Mouse (Mus musculus): Measurements from ENCODE around the gene Ankrd65.
"Not testable (repeated sequence)": the region's sequence is repeated elsewhere in the genome, so short reads cannot be mapped to it uniquely, and the experiment has no call there.

Gene Ankrd65

DNA sequence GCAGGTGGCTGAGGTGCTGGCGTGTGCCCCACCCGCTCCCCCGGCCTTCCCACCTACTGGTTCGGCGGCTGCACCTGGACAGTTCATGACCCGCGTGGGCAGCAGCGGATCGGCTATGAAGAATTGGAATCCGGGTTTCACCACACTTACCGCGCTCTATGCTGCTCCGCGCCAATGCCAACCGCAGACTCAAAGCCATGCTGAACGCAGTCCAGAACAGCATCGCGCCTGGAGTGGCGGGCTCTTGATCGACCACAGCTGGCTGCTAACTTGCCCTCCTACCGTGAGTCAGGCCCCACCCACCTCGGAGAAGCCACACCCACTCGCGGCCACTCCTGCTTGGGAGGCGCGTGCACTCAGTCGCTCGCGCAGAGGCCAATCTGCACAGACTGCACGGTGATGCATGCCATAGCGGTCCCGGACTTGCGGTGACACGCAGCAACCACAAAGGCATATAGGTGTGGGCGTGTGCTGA, 15.9 kb upstream of the Ankrd65 start, which contains the start of gene Vwa1:
Vwa1 (minus strand) TSS at position 419 of the 475 bp plus-strand sequence.
- in situ Hi-C loops (cut with MboI; ENCODE audit: unreplicated experiment in 2 of 2): loop anchor here (10.0 kb wide), 2 partner anchors 130 to 450 kb away; partner anchors contain the start of gene Gm10563 (in 1 of the 2)

DNA sequence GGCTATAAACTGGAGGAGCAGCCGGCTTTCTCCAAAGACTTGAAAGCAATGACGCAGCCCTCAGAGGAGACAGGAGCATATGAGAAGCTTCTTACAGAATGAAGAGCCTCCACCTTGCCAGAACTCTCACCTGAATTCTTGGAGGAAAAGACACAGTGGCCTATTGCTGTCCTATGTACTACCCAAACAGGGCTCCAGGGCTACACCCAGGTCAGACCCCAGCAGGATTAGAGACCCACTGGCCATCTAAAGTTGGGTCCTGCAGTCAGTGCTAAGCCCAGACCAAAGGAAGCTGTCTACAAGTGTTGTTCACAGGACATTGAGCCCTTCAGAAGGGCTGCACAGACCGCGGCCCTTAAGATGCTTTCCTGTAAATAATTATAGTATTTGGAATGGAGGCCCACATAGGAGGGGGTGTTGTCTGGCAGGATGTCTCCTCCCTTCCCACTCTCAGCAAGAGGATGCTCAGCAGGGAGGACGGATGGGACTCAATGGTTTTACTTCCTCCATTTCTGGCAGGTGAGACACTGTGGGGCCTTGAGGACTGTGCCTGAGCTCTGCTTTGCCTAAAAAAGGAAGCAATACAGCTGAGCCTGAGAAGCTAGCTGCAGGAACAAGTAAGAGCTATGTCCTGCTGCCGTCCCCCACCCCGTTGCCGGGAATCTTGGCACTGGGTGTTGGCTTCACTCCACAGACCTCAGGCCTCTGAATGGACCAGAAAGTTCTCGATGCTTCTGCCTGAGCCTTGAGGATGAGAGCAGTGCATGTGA, 15.1 kb upstream of the Ankrd65 start:
- in situ Hi-C loops (cut with MboI; ENCODE audit: unreplicated experiment in 2 of 2): loop anchor here (10.0 kb wide), 2 partner anchors 130 to 450 kb away; partner anchors contain the start of gene Gm10563 (in 1 of the 2)

DNA sequence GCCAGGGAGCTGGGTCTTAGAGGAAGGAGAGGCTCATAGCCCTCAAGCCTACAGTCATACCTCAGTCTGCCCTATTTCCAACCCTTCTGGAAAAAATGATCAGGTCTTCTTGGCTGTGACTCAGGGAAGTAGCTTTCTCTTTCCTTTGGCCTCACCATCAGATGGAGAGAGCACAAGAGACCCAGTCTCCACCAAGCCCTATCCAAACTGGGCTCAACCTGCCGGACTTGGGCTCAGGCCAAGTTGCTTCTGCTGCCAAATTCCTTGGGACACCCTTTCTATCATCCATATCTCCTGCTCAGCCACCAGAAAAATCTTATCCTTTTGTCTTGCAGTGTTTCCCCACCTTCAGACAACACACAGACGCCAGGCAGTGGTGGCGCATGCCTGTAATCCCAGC, 14.4 kb upstream of the Ankrd65 start:
- in situ Hi-C loops (cut with MboI; ENCODE audit: unreplicated experiment in 2 of 2): loop anchor here (10.0 kb wide), 2 partner anchors 131 to 451 kb away; partner anchors contain the start of gene Gm10563 (in 1 of the 2)

DNA sequence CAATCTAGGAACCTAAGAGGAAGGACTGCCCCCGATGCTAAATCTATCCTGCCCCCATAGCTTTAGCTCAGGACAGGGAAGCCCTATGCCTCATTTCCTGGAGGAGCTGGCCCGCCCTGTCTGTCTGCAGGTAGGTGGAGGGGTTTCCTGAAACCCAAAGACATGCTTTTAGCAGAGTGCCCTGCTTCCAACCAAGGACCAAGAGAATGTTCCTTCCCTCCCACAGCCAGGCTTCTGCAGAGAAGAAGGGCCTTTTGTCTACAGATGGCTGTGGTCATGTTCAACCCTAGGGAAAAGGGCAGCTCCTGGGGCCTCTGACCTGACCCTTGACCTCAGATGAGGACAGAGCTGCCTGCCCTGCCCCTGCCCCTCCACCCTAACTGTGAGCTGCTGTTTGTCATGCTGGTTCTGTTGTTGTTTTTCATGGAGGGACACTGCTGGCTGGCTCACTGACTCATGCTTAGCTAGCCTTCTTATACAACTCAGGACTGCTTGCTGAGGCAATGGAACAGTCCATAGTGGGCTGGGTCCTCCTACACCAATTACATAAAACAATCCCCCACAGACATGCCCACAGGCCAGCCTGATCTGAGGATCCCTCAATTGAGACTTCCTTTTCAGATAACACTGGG, 13.4 kb upstream of the Ankrd65 start:
- in situ Hi-C loops (cut with MboI; ENCODE audit: unreplicated experiment in 2 of 2): loop anchor here (10.0 kb wide), 2 partner anchors 132 to 452 kb away; partner anchors contain the start of gene Gm10563 (in 1 of the 2)

DNA sequence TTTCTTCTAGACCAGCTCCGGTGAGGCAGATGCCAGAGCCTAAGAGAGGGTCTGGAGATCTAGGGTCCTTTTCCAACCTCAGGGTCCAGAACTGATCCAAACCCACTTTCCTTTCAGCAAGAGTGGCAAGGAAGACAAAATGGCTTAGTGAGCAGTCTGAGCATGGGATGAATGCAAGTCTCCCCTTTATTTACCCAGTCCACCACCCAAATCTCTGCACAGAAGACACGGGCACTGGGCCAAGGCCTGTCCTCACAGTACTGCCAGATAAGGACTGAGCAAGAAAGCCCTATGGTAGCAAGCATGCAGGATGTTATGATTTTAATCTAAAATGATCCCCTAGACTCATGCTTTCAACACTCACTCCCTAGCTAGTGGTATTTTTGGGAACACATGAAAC, 12.4 kb upstream of the Ankrd65 start:
- in situ Hi-C loops (cut with MboI; ENCODE audit: unreplicated experiment in 2 of 2): loop anchor here (10.0 kb wide), 2 partner anchors 133 to 453 kb away; partner anchors contain the start of gene Gm10563 (in 1 of the 2)

DNA sequence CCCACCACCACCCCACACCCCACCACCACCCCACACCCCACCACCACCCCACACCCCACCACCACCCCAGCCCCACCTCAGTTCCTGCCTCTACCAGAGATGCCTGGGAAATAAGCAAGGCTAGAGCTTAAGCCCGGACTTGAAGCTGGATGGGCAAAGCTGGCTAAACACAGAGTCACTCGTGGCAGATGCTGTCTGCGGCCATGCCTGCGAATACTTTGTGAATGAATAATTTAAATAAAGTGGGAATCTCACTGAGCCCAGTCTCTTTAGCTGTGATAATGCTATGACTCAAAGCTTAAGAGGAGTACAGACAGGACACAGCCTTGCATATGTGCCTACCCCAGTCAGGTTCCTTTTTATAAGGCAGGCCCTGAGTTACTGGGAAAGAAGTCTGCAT, 10.7 kb upstream of the Ankrd65 start:
- in situ Hi-C loops (cut with MboI; ENCODE audit: unreplicated experiment in 2 of 2): loop anchor here (10.0 kb wide), 2 partner anchors 135 to 455 kb away; partner anchors contain the start of gene Gm10563 (in 1 of the 2)

DNA sequence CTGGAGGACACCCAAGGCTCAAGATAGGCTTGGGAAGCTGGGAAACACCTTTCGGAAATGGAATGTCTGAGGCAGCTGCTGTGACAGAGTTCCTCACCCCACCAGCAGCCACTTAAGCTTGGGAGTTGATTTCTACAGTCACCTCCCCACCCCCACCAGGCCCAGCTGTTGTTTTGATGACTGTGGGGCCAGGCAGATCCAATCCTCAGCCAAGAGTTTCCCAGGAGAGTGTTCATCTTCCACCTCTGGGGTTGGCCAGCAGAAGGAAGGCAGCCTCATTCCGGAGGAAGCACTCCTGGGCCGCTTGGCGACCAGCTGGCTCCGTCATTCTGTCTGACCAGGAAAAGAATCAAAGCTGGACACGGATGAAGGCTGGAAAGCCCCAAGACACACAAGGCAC, 9.3 kb upstream of the Ankrd65 start:
- in situ Hi-C loops (cut with MboI; ENCODE audit: unreplicated experiment in 2 of 2): no loop called here

DNA sequence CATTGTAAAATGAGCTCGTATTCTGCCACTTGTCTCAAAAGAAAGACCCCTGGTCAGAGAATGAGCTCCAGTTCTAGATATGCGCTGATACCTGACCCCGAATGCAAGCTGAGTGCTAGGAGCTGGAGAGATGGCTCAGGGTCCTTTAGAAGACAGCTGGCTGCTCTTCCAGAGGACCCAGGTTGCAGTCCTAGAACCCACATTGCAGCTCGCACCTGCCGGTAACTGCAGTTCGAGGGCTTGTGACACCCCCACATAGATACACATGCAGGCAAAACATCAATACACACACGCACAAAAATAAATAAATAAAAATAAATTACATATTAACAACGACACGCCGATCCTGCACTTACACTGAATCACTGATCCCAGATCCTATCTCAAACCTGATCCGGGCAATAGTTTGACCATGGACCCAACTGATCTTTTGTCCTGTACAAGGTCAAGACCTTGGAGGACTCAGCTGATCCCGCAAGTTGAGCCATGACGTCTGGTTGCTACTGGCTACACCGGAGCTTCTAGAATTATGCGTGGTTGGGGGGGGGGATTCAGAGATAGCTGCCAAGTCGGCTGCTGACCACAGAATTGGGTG, 6.7 kb upstream of the Ankrd65 start:
- in situ Hi-C loops (cut with MboI; ENCODE audit: unreplicated experiment in 2 of 2): no loop called here

DNA sequence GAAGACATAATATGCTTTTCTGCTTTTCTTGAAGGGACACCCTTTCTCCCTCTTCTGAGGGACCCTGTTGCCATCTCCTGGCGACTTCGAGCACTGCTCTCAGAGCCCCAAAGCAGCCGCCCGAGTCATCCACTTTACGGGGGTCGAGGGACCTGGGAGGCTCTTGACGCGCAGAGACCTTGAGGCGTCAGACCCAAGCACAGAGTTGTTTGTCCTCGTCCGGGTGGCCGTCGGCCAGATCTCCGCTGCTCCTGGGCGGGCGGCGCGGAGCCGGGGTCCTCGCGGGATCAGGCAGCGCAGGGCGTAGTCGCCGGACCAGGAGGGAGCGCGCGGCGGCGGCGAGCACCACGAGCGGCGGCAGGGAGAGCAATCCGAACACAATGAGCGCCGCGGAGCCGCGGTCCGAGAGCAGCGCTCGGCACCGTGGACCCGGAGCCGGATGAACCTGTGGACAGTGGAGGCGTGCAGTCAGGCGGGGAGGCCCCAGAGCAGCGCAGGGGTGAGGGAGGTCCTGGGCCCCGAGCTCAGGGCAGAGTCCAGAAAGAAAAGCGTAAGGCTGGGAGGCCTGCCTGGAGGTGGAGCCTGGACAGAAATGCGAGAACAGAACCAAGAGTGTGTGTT, 6.0 kb upstream of the Ankrd65 start:
- in situ Hi-C loops (cut with MboI; ENCODE audit: unreplicated experiment in 2 of 2): no loop called here

DNA sequence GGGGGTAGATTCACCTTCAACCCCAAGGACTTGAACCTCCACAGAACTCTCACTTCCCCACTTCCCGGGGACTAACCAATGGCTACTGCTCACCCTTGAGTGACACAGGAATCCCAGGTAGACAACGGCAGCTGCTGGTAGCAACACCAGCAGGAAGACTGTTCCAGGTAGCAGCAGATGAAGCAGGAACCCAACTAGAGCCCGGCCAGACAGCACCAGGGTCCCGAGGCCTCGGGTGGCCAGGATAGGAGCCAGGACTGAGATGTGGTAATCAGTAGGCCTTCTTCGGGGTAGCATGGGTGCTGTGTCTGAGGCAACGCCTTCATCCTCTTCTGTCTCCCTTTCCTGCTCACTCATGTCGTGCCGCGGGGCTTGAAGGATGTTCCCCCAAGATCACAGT, 5.0 kb upstream of the Ankrd65 start:
- in situ Hi-C loops (cut with MboI; ENCODE audit: unreplicated experiment in 2 of 2): no loop called here

DNA sequence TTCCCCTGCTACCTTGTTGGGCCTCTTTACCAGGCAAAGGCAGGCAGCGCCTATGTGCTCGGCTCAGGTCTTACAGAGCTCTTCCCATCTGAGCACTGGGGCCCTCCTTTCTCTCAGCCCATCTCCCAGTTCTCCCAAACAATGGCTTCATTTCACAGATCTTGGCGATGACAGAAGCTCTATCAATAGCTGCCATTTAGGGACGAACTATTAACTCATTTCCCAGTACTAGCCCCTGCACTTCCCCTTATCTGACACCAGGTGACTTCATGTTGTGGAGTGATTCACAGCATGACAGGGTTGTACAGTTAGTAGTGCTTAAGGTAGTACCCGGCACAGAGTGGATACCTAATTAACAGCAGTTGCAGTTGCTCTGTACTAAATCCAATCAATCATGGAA, 4.4 kb upstream of the Ankrd65 start, which contains the start of gene Tmem88b:
Tmem88b (minus strand) TSS at position 56 of the 400 bp plus-strand sequence.
- in situ Hi-C loops (cut with MboI; ENCODE audit: unreplicated experiment in 2 of 2): no loop called here

DNA sequence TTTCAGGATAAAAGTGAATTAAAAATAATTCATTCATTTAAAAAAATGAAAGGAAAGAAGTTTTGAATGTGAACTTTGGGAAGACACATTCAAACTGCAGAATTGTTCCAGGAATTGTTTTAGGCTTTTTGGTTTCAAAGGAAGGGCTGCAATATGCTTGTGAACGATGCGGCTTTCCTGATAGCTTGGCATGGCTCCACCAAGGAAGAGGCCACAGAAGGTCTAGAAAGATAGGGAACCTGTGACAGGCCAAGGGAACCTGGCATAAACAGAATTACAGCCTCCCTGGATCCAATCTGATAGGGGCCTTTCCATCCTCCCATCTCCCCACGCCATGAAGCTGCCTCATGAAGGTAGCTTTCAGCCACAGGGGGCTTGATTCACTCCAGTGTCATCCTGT, 1.9 kb upstream of the Ankrd65 start:
- in situ Hi-C loops (cut with MboI; ENCODE audit: unreplicated experiment in 2 of 2): no loop called here

DNA sequence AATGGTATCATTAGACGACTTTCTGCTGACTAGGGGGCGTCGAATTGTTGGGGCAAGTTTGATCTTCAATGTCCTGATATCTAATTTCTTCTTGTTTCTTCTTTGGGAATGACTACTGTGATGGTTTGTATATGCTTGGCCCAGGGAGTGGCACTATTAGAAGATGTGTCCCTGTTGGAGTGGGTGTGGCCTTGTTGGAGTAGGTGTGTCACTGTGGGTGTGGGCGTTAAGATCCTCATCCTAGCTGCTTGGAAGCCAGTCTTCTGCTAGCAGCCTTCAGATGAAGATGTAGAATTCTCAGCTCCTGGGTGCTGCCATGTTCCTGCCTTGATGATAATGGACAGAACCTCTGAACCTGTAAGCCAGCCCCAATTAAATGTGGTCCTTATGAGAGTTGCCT, 1.4 kb upstream of the Ankrd65 start:
- in situ Hi-C loops (cut with MboI; ENCODE audit: unreplicated experiment in 2 of 2): not testable (repeated sequence)

DNA sequence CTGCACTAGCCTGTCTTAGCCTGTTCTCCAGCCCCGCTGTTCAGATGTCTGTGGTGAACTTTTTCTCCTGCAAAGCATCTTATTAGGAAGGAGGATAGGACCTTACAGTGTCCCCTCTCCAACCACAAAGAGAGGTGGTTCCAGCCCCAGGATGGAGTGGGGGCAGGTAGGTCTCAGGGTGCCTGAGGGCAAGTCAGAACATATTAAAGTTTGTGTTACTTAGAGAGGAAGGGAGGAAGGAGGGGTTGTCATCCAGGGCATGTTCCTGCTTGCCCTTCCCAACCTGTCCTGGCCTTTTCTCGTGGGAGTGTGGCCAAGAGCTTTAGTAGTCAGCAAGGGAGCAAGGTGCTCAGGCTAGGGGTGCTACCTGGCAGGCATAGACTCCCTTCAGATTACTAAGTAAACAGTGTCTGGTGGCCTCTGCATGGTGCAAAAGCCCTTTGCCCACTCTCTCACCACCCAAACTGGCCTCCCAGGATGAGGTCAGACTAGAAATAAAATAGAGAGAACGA, 467 bp downstream of the Ankrd65 start:
- in situ Hi-C loops (cut with MboI; ENCODE audit: unreplicated experiment in 2 of 2): no loop called here

DNA sequence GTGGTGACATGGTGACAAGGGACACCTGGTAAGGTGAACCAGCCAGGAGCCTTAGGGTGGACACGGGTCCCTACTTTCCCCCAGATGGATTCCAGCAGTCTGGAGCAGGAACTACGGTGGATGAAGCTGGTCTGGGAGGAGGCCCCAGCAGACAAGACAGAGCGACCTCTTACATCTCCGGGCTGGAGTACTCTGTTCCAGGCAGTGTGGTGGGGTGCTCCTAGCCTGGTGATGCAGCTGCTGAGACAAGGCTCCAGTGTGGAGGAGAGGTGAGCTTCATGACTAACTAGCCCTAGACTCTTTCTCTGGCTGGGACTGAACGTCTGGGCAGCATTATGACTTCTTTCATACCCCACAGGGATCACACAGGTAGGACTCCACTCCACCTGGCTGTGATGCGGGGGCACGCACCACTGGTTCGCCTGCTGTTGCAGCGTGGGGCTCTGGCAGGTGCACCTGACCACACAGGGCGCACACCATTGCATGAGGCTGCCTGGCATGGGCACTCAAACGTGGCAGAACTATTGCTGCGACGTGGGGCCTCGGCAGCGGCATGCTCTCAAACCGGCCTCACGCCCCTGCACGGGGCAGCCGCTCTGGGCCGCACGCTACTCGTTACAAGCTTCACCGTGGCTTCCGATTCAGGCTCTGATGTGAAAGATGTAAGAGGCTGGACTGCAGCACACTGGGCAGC, 1.1 kb downstream of the Ankrd65 start:
- in situ Hi-C loops (cut with MboI; ENCODE audit: unreplicated experiment in 2 of 2): no loop called here

DNA sequence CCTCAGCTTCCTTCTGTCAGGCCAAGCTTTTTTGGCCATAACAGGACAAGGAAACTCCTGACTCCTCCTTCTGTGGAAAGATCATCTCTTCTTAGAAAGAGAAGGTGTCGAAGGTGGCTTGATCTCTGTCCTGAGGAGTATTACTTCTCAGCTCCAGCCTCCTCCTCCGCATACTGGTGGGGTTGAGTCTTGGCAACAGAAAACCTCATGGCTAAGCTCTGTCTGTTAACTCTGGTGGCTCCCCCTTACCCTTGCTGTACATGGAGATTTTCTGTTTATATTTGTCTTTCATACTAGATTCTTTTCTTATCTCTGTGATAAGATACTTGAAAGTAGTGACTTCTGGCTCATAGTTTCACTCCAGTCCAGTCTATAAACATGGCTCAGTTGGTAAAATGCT, 3.5 kb downstream of the Ankrd65 start:
- in situ Hi-C loops (cut with MboI; ENCODE audit: unreplicated experiment in 2 of 2): no loop called here

DNA sequence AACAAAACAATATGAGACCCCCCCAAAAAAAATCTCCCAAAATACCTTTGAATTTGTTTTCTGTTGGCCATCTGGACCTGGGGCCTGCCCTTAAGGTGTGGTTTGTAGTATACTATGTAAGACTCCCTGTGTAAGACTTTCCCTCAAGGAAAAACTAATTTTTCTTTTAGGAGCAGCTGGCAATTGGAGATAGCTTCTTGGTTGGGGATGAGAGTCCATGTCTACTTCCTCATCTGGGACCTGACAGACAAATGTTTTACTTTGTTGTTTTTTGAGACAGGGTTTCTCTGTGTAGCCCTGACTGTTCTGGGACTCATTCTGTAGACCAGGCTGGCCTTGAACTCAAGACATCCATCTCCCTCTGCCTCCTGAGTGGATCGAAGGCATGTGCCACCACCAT, 11.8 kb downstream of the Ankrd65 start:
- in situ Hi-C loops (cut with MboI; ENCODE audit: unreplicated experiment in 2 of 2): loop anchor here in 1 of 2 experiments (25.0 kb wide), 1 partner anchor 715 kb away; the partner anchor contains the start of genes Morn1 and Rer1

DNA sequence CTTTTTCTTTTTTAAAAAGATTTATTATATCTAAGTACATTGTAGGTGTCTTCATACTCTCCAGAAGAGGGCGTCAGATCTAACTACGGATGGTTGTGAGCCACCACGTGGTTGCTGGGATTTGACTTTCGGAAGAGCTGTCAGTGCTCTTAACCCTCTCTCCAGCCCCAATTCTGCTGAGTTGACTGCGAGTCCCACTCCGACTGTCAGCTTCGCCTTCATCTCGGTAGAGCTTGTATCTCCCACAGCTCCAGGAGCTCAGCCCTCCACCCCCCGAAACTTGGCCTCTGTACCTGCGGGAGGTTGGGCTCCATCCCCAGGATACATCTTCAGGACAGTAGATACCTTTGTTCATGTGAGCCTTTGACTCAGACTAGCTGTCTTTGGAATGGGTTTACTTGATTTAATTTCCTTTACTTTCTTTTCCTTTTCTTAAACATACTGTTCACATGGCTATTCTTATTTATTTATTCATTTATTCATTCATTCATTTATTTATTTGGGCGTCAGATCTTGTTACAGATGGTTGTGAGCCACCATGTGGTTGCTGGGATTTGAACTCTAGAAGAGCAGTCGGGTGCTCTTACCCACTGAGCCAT, 12.6 kb downstream of the Ankrd65 start, which contains the start of gene Mrpl20:
Mrpl20 (plus strand) TSS at position 138 of the 599 bp plus-strand sequence.
- in situ Hi-C loops (cut with MboI; ENCODE audit: unreplicated experiment in 2 of 2): loop anchor here in 1 of 2 experiments (25.0 kb wide), 1 partner anchor 716 kb away; the partner anchor contains the start of genes Morn1 and Rer1

All from v-Abl transformed pro-B cells (cell line).